Mouse (Mus musculus) CH12.LX (cell line): Measurements from ENCODE around the gene Phlpp2. TPM values are rescaled to one million over a fixed set of nuclear protein-coding genes. Genes with fewer than 3 reads are reported as not detected.

ENCODE experiments used
- DNase-seq: peaks from one replicate; pipeline ENCODE4 v3.0.0-alpha.2; 2013; ENCODE audit errors: extremely low read depth
- H3K27ac ChIP-seq: 2 replicates; pipeline ENCODE4 v1.5.1; 2012; ENCODE audit warnings: low read depth, mild to moderate bottlenecking, control low read depth, moderate library complexity; ENCODE audit not compliant: insufficient read depth
- H3K27me3 ChIP-seq: replicated peaks from 2 replicates; pipeline ENCODE3; 2012; ENCODE audit warnings: inconsistent platforms
- H3K36me3 ChIP-seq, 2 experiments: replicated peaks in 1 of 2; 2 replicates each; pipeline versions ENCODE3 to v1.6.1; 2012; ENCODE audit warnings: inconsistent platforms in 1 of 2, low read length in 1 of 2, mild to moderate bottlenecking in 1 of 2, mixed read lengths in 1 of 2, moderate library complexity in 1 of 2; ENCODE audit not compliant: control insufficient read depth in 1 of 2, insufficient read depth in 1 of 2
- H3K4me1 ChIP-seq, 2 experiments: 2 replicates each; pipeline ENCODE4 v1.6.1; 2012; ENCODE audit warnings: inconsistent platforms in 1 of 2, moderate library complexity in 1 of 2; ENCODE audit not compliant: insufficient read depth in 2 of 2, control insufficient read depth in 1 of 2
- H3K4me2 ChIP-seq: 2 replicates; pipeline ENCODE4 v1.6.1; 2012; ENCODE audit warnings: low read depth, mild to moderate bottlenecking, control low read depth; ENCODE audit not compliant: poor library complexity, insufficient read depth, severe bottlenecking
- H3K4me3 ChIP-seq, 3 experiments: fragments of 150-350 bp in 1 of 3; sonication (generic) in 1 of 3; replicated peaks in 1 of 3; 2 replicates each; pipeline versions ENCODE3 to v1.5.1; 2011 to 2012; ENCODE audit warnings: low read depth in 2 of 3, low read length in 2 of 3, mild to moderate bottlenecking in 2 of 3, moderate library complexity in 2 of 3, control low read depth in 1 of 3, improper control_type of control experiment in 1 of 3, inconsistent platforms in 1 of 3, mixed read lengths in 1 of 3; ENCODE audit not compliant: poor library complexity in 1 of 3
- H3K79me2 ChIP-seq: replicated peaks from 2 replicates; pipeline ENCODE4 v1.6.1; 2012; ENCODE audit warnings: mild to moderate bottlenecking, moderate library complexity; ENCODE audit not compliant: control insufficient read depth, poor library complexity, insufficient read depth, severe bottlenecking; ENCODE audit errors: extremely low read depth
- H3K9ac ChIP-seq: 2 replicates; pipeline ENCODE4 v1.6.1; 2012; ENCODE audit warnings: low read depth, mild to moderate bottlenecking, control low read depth, moderate library complexity; ENCODE audit not compliant: insufficient read depth
- H3K9me3 ChIP-seq: replicated peaks from 2 replicates; pipeline ENCODE3; 2012; ENCODE audit warnings: low read length, inconsistent platforms, mixed read lengths
- BHLHE40 ChIP-seq: IDR thresholded peaks from 2 replicates; pipeline ENCODE4 v1.6.1; 2011; ENCODE audit warnings: mild to moderate bottlenecking, low read depth, low read length, improper control_type of control experiment
- CHD1 ChIP-seq: IDR thresholded peaks from 2 replicates; pipeline ENCODE4 v1.6.1; 2012; ENCODE audit warnings: low read depth, low read length, improper control_type of control experiment, inconsistent platforms
- CTCF ChIP-seq, 2 experiments: IDR thresholded peaks in 1 of 2; conservative IDR thresholded peaks in 1 of 2; 2 replicates each; pipeline ENCODE4 v1.5.1; 2011 to 2012; ENCODE audit warnings: low read depth in 2 of 2, low read length in 2 of 2, improper control_type of control experiment in 1 of 2, inconsistent platforms in 1 of 2, mild to moderate bottlenecking in 1 of 2, moderate library complexity in 1 of 2
- EP300 ChIP-seq: IDR thresholded peaks from 2 replicates; pipeline ENCODE4 v1.6.1; 2011; ENCODE audit warnings: low read length, improper control_type of control experiment
- ETS1 ChIP-seq: conservative IDR thresholded peaks from 2 replicates; pipeline ENCODE4 v1.6.1; 2012; ENCODE audit warnings: low read depth, mild to moderate bottlenecking, inconsistent platforms, low read length, improper control_type of control experiment, moderate library complexity
- HCFC1 ChIP-seq: IDR thresholded peaks from 2 replicates; pipeline ENCODE4 v1.6.1; 2012; ENCODE audit warnings: low read depth, mild to moderate bottlenecking, inconsistent platforms, low read length, improper control_type of control experiment
- KAT2A ChIP-seq: IDR thresholded peaks from 2 replicates; pipeline ENCODE4 v1.6.1; 2012; ENCODE audit warnings: low read length, improper control_type of control experiment, inconsistent platforms; ENCODE audit not compliant: insufficient replicate concordance
- MAX ChIP-seq: IDR thresholded peaks from 2 replicates; pipeline ENCODE4 v1.6.1; 2011; ENCODE audit warnings: low read length, improper control_type of control experiment
- MEF2A ChIP-seq: IDR thresholded peaks from 2 replicates; pipeline ENCODE4 v1.6.1; 2014; ENCODE audit warnings: low read depth, mild to moderate bottlenecking, inconsistent platforms, low read length, improper control_type of control experiment, borderline replicate concordance
- RAD21 ChIP-seq: IDR thresholded peaks from 2 replicates; pipeline ENCODE4 v1.6.1; 2011; ENCODE audit warnings: low read depth, mild to moderate bottlenecking, low read length, improper control_type of control experiment, moderate library complexity
- RCOR1 ChIP-seq: conservative IDR thresholded peaks from 2 replicates; pipeline ENCODE4 v1.6.1; 2012; ENCODE audit warnings: low read depth, mild to moderate bottlenecking, inconsistent platforms, low read length, improper control_type of control experiment
- TCF12 ChIP-seq: IDR thresholded peaks from 2 replicates; pipeline ENCODE4 v1.6.1; 2014; ENCODE audit warnings: low read depth, mild to moderate bottlenecking, inconsistent platforms, low read length, improper control_type of control experiment
- USF2 ChIP-seq: conservative IDR thresholded peaks from 2 replicates; pipeline ENCODE4 v1.6.1; 2011; ENCODE audit warnings: low read depth, low read length, improper control_type of control experiment
- dilution Hi-C: fragments of 300-500 bp; cut with MboI; formaldehyde crosslinking; loops from 2 replicates; pipeline ENCODE4 v1.14.3; 2020; ENCODE audit warnings: low sequenced_read_pairs; ENCODE audit not compliant: extremely low pct_unique_long_range_greater_than_20kb, extremely low pct_ligation_motif_present
- in situ Hi-C: fragments of 300-500 bp; cut with MboI; formaldehyde crosslinking; loops from 3 replicates; pipeline ENCODE4 v1.14.3; 2019; ENCODE audit warnings: low sequenced_read_pairs, low pct_ligation_motif_present, low pct_unique_long_range_greater_than_20kb, mixed read lengths
- polyA plus RNA-seq: library from polyadenylated mRNA; unstranded; fragments of >175 nt; gene quantifications from 2 replicates; pipeline ENCODE4 v1.2.1, GENCODE M21; 2012; ENCODE audit warnings: low read depth; ENCODE audit not compliant: insufficient read length
- total RNA-seq, 2 experiments: library from RNA; depleted of rRNA; stranded (reverse); fragments of 300-350 nt in 1 of 2; fragments of >200 nt in 1 of 2; gene quantifications; 2 replicates each; pipeline ENCODE4 v1.2.3; 2012 to 2014

Phlpp2 gene
- total and polyA plus RNA-seq, 3 experiments = 3.1 to 9.2 (median 3.5) TPM

DNA sequence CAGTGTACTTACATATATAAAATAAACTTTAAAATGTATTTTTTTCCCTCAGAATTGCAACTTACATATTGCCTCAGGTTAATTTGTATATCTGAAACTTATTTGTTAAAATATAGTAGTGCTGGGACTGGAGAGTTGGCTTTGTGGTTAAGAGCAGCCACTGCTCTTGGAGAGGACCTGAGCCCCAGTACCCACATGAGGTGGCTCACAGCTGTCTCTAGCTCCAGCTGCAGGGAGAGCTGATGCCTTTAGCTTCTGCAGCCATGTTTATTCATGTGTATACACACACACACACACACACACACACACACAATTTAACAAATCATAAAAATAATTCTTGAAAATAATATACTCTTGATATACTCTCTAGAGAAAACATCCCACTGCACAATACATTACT is 34.0 kb downstream of the Phlpp2 start:
- in situ Hi-C loops = loop anchor here (5.0 kb wide), 1 partner anchor 35 kb away; the partner anchor contains the start of gene Phlpp2
- Histone ChIP-seq H3K4me3 (no peak overlapping the region), H3K4me2 (no peak overlapping the region), H3K9ac (no peak overlapping the region), H3K27me3 (no peaks in the 10 kb centered on the region), H3K4me1 (peaks cover 2 to 41% of the 10 kb centered on the region in 2 experiments; a peak in 2 of 4 replicates), H3K36me3 (peaks cover 0 to 37% of the 10 kb centered on the region in 2 experiments), H3K27ac (no peak overlapping the region), H3K9me3 (peaks cover 3% of the 10 kb centered on the region), H3K79me2 (no peaks in the 10 kb centered on the region)
- dilution Hi-C loops = no loop called here
- DNase-seq = peak; percentile 53
- TF ChIP-seq TCF12 (0 out of 2 replicates have a peak, but pooled peaks have one; percentile 22), ETS1 (0 out of 2 replicates have a peak, but pooled peaks have one; percentile 13), CTCF (conservative IDR thresholded peaks at IDR 0.05 in 1 of 2, IDR thresholded peaks at IDR 0.05 in 1 of 2; ENCODE audit: low read depth in 2 of 2, low read length in 2 of 2) (peak in 1 of 2 experiments; percentile 28; a peak in 1 of 4 replicates), RCOR1 (no peak), CHD1 (no peak), EP300 (peak; percentile 45; the same call in 1 of the 2 replicates)

DNA sequence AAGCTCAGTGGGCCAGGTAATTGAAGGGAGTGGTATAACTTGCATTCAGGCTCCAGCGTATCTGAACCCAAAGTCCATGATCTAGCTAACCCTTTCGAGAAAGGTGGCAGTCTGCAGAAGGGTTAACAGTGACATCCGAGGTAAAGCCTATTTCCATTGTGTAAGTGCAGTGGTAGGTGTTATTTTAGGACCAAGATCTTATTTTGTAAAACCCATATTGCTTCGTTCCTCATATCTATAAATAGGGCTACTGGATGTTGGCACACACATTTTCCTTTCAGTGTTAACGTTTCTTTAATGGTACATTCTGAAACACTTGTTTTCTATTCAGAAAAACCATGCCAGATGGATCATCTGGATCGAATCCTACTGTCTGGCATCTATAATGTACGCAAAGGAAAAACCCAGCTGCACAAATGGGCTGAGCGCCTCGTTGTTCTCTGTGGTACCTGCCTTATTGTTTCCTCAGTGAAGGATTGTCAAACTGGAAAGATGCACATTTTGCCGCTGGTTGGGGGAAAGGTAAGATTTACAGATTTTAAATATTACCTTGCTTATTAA is 35.6 kb downstream of the Phlpp2 start:
- Histone ChIP-seq H3K4me3 (no peak overlapping the region), H3K9me3 (peaks cover 3% of the 10 kb centered on the region), H3K36me3 (peaks cover 5 to 51% of the 10 kb centered on the region in 2 experiments), H3K9ac (no peak overlapping the region), H3K27me3 (no peaks in the 10 kb centered on the region), H3K79me2 (no peaks in the 10 kb centered on the region), H3K27ac (no peak overlapping the region), H3K4me1 (peaks cover 2 to 44% of the 10 kb centered on the region in 2 experiments; a peak in 2 of 4 replicates), H3K4me2 (no peak overlapping the region)
- peak; percentile 82; the same call in 1 of the 2 replicates for TF ChIP-seq MEF2A
- no peak for TF ChIP-seq RCOR1
- no peak for TF ChIP-seq ETS1
- no peak for TF ChIP-seq BHLHE40
- TF ChIP-seq RAD21 = no peak
- TF ChIP-seq MAX = no peak
- TF ChIP-seq KAT2A = no peak
- no peak for TF ChIP-seq HCFC1
- TF ChIP-seq USF2 = no peak
- 0 out of 2 replicates have a peak, but pooled peaks have one; percentile 17 for TF ChIP-seq EP300
- TF ChIP-seq TCF12 = no peak
- TF ChIP-seq CHD1 = no peak
- in situ Hi-C loops (loop anchor here (5.0 kb wide), 1 partner anchor 37 kb away; the partner anchor contains the start of gene Phlpp2), dilution Hi-C loops (no loop called here)
- DNase-seq = peak; percentile 24
